Mouse (Mus musculus): ENCODE measurements at regions not wholly inside any gene's neighbourhood (a gene's known extent, or its start where the extent isn't known, plus 50 kb on each side); places are given as distances from the start of the nearest gene placed in this dataset.

DNA sequence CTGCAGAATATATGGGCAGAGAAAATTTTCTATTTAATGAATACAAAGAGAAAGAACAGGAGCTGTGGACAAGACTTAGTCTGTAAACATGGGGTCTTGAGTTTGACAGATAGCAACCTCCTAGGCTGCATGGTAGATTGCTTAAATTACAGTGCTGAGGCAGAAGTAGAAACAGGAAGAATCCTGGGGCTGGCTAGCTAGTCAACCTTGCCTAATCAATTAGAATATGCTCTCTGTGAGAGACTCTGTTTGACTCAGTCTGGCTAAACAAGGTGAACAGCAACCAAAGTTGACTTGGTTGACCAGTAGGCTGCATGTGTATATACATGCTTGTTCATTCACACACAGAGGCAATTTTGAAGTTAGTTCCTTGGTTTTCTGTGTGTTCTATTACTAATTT, 390.9 kb downstream of the Pdha2 start:
- TF ChIP-seq CTCF (IDR thresholded peaks at IDR 0.05; ENCODE audit: low read depth) (no peak), EP300 (optimal IDR thresholded peaks at IDR 0.05) (no peak)

Measured in stomach, postnatal 0 days (tissue).